Mouse (Mus musculus) limb, embryonic 13.5 days (tissue): ENCODE measurements around the gene Il4ra. TPM values are rescaled to one million over a fixed set of nuclear protein-coding genes. Genes with fewer than 3 reads are reported as not detected.

Source experiments
- ATAC-seq: fragments of 200-750 bp; cut with Nextera tagmentation; 2 replicates; pipeline ENCODE4 v1.8.0; 2017; ENCODE audit warnings: low read depth, moderate number of reproducible peaks, moderate TSS enrichment; ENCODE audit not compliant: low FRiP score
- H3K27ac ChIP-seq: fragments of 300-500 bp; sonication (generic); 2 replicates; pipeline ENCODE4 v1.5.1; 2015; ENCODE audit warnings: inconsistent platforms, mild to moderate bottlenecking, moderate library complexity
- H3K27me3 ChIP-seq: fragments of 300-500 bp; sonication (generic); 2 replicates; pipeline ENCODE4 v1.6.1; 2015; ENCODE audit warnings: mild to moderate bottlenecking, inconsistent platforms
- H3K36me3 ChIP-seq: fragments of 300-500 bp; sonication (generic); 2 replicates; pipeline ENCODE4 v1.6.1; 2015; ENCODE audit warnings: inconsistent platforms, mild to moderate bottlenecking, moderate library complexity
- H3K4me1 ChIP-seq: fragments of 300-500 bp; sonication (generic); 2 replicates; pipeline ENCODE4 v1.6.1; 2015; ENCODE audit warnings: inconsistent platforms
- H3K4me2 ChIP-seq: fragments of 300-500 bp; sonication (generic); replicated peaks from 2 replicates; pipeline ENCODE4 v1.6.1; 2015; ENCODE audit warnings: inconsistent platforms, mild to moderate bottlenecking, moderate library complexity
- H3K4me3 ChIP-seq: fragments of 300-500 bp; sonication (generic); 2 replicates; pipeline ENCODE4 v1.5.1; 2015; ENCODE audit warnings: moderate library complexity, mild to moderate bottlenecking, inconsistent platforms
- H3K9ac ChIP-seq: fragments of 300-500 bp; sonication (generic); 2 replicates; pipeline ENCODE4 v1.6.1; 2015; ENCODE audit warnings: mild to moderate bottlenecking, inconsistent platforms
- H3K9me3 ChIP-seq: fragments of 300-500 bp; sonication (generic); 2 replicates; pipeline ENCODE4 v1.6.1; 2016; ENCODE audit warnings: inconsistent platforms
- WGBS: fragments of 180-500 bp; shearing (Covaris S2); methylation state at CpG from one replicate; pipeline ENCODE4 v1.1.7; 2015; 5-methylcytosine and 5-hydroxymethylcytosine counted together
- polyA plus RNA-seq: library from polyadenylated mRNA; unstranded; fragments of >200 nt; fragmentation: Nextera tagmentation; extraction: Ambion mirVana; gene quantifications from 2 replicates; pipeline ENCODE4 v1.2.1, GENCODE M21; 2015

The Il4ra gene
- polyA plus RNA-seq, 1 experiment from 2014 or later, result 6.0 TPM

DNA sequence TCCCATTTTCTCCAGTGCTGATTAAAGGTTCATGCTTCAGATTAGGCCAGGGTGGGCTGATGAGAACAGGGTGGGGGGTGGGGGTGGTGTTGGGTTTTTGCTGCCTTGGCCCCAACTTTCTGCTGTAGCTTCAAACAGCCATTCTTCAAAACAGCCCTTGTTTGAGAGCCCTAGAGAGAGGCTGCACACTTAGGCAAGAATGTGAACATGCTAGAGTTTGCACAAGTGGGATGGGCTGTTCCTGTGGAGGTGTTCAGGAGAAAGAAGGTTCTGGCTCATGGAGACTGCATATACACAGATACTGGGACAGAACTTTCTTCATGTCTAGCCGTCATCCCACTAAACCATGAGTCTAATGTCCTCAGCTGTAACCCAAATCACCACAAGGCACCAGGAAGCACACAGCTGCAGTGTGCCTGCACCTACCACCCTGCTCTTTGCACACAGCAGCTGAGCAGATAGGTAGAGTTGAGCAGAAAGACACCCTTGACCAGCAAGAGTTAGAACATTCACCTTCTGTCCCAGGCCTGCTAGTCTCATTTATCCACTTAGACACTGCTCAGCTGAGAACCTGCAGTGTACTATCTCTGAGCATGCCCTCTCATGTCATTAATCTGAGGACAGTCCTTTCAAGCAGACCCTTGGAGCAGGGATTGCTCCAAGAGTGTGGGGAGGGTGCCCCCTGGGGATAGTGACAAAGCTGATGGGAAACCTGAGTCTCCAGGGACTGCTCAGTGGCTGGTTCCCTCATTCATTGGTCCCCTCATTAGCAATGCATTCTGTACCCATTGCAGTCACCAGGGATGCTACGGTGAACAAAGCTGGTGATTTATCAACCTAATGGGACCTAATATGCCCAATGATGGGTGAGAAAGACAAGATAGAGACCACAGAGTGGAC, 54.6 kb downstream of the Il4ra start:
- WGBS, result 80% methylated on average over 2 of the region's 2 CpGs
- no peak overlapping the region for H3K4me2 ChIP-seq
- H3K36me3 ChIP-seq, result no peaks in the 10 kb centered on the region
- H3K27me3 ChIP-seq, result no peaks in the 10 kb centered on the region
- no peak overlapping the region for H3K9ac ChIP-seq
- no peak overlapping the region for H3K4me3 ChIP-seq
- no peaks in the 10 kb centered on the region for H3K9me3 ChIP-seq
- no peaks in the 10 kb centered on the region for H3K4me1 ChIP-seq
- no peak for ATAC-seq
- no peak overlapping the region for H3K27ac ChIP-seq

DNA sequence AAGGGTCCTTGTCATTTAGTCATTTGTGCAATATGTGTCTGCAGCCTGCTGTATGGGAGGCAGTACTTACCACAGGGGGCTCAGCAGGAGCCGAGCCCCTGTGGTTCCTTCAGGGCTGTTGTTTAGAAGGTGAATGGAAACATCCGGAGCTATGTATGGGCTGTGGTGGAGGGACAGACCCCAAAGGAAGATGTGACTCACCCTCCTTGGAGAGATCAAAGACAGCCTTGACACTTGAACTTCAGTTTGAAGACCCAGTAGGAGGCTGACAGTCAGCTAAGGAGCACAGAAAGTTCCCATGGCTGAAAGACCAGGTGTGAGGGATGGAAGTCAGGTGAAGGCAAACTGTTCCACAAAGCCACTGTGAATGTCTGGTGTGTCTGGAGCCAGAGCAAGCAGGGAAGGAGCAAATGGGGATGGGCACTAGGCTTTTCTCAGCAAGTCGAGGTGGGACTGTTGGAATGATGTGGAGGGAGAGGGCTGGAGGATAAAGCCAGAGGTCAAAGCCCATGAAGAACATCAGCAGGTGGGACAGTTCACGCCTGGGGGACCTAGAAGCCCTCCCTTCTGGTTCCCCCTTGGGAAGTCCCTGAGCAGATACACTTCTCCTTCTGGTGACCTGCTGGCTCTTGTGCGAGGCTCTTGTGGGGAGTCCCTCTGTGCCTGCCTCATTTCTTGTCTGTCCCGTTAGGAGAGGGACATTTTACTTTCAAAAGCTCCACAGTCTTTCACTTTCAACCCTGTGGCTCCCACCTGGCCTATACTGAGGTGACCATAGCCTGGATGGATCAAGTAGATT, 55.7 kb downstream of the Il4ra start:
- Histone ChIP-seq H3K9ac (no peak overlapping the region), H3K36me3 (no peaks in the 10 kb centered on the region), H3K4me1 (no peaks in the 10 kb centered on the region), H3K9me3 (no peaks in the 10 kb centered on the region), H3K4me3 (no peak overlapping the region), H3K27ac (no peak overlapping the region), H3K27me3 (no peaks in the 10 kb centered on the region), H3K4me2 (no peak overlapping the region)
- ATAC-seq, result no peak
- 55% methylated on average over 6 of the region's 6 CpGs for WGBS

DNA sequence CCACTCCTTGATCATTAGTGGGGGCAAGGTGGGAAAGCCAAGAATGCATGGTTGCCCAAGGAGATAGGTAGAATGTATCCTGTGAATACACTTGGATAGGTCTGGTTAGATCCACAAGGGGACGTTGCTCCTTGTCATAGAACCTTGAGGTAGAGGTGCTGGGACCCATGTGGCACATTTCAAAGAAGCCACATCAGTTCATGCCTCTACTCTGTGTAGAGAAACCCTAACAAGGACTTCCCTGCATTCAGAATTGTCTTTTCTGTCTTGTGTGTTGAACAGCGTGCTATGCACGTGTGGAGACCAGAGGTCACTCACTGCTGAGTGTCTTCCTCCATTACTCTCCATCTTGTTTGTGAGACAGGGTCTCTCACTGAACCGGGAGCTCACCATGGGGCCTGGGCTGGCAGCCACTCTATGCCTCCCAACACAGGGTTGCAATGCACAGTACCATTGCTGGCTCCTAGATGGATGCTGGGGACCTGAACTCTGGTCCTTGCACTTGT, 56.3 kb downstream of the Il4ra start:
- Histone ChIP-seq H3K9me3 (no peaks in the 10 kb centered on the region), H3K4me1 (no peaks in the 10 kb centered on the region), H3K4me3 (no peak overlapping the region), H3K27me3 (no peaks in the 10 kb centered on the region), H3K9ac (no peak overlapping the region), H3K4me2 (no peak overlapping the region), H3K27ac (no peak overlapping the region), H3K36me3 (no peaks in the 10 kb centered on the region)
- no peak for ATAC-seq
- WGBS, result 87% methylated on average over 4 of the region's 4 CpGs

DNA sequence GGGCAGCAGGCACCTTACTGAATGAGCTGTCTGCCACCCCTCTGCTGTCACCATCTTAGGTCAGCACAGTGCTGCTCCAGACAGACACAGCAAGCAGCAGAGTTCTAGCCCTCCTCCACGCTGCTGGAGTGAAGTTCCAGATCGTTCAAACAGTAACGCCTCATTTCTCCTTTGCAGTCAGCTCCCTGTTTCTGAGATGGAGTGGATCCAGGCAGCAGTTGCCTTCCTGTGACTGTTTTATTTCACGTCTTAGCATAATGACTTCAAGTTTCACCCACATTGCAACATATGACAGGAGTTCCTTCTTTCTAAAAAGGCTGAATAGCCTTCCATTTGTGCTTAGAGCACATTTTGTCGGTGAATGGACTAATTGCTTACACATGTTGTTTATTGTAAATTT, 61.7 kb downstream of the Il4ra start:
- no peak for ATAC-seq
- H3K36me3 ChIP-seq, result no peaks in the 10 kb centered on the region
- H3K9ac ChIP-seq, result no peak overlapping the region
- H3K27ac ChIP-seq, result no peak overlapping the region
- WGBS, result 64% methylated on average over 5 of the region's 5 CpGs
- no peaks in the 10 kb centered on the region for H3K9me3 ChIP-seq
- no peak overlapping the region for H3K4me3 ChIP-seq
- no peaks in the 10 kb centered on the region for H3K27me3 ChIP-seq
- H3K4me1 ChIP-seq, result no peaks in the 10 kb centered on the region
- no peak overlapping the region for H3K4me2 ChIP-seq

DNA sequence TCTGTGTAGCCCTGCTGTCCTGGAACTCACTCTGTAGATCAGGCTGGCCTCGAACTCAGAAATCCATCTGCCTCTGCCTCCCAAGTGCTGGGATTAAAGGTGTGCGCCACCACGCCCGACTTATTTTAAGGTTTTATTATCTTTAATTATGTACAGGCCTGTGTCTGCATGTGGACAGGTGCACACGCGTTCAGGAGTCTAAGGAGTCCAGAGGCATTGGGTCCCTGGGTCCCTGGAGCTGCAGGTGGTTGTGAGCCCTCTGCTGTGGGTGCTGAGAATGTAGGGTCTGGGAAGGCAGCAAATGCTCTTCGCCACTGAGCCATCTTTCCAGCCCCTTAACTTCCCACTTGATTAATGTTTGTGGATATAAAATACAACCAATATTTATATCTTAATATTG, 63.5 kb downstream of the Il4ra start:
- Histone ChIP-seq H3K4me2 (no peak overlapping the region), H3K9me3 (no peaks in the 10 kb centered on the region), H3K27ac (no peak overlapping the region), H3K4me3 (no peak overlapping the region), H3K27me3 (no peaks in the 10 kb centered on the region), H3K9ac (no peak overlapping the region), H3K4me1 (no peaks in the 10 kb centered on the region), H3K36me3 (no peaks in the 10 kb centered on the region)
- 83% methylated on average over 7 of the region's 7 CpGs for WGBS
- no peak for ATAC-seq

DNA sequence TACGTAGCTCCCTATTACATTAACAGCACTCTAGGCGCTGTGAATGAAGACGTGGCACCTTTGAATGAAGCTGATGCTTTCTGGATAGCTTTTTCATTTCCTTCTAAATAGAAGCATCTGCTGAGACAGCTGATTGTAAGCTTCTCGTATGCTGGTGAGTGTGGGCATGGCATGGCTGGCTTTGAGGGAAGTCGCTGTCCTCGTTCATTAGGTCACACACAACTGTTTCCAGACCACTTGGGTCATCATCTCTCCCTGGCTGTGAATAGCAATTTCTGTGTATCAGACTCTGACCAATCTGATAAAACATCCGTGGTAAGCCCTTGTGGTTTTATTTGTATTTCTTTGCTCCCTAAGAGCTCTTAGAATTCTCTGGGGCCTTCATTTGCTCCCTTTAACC, 66.1 kb downstream of the Il4ra start:
- no peaks in the 10 kb centered on the region for H3K9me3 ChIP-seq
- H3K4me3 ChIP-seq, result no peak overlapping the region
- no peaks in the 10 kb centered on the region for H3K4me1 ChIP-seq
- H3K27me3 ChIP-seq, result no peaks in the 10 kb centered on the region
- no peak overlapping the region for H3K4me2 ChIP-seq
- 76% methylated on average over 7 of the region's 7 CpGs for WGBS
- no peak overlapping the region for H3K9ac ChIP-seq
- H3K27ac ChIP-seq, result no peak overlapping the region
- no peak for ATAC-seq
- no peaks in the 10 kb centered on the region for H3K36me3 ChIP-seq

DNA sequence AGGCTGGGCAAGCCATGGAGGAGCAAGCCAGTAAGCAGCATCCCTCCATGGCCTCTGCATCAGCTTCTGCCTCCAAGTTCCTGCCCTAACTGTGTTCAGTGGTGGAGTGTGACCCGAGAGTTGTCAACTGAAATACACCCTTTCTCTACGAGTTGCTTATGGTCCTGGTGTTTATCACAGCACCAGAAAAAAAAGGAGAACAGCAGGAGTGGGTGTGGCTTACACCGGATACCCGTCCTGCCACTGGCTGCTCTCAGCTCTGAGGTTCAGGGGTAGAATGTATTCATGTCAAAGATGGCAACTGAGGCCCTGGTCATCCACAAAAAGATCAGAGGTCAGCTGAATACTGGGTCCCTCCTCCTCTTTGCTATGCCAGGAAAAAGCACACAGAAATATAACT, 68.2 kb downstream of the Il4ra start:
- Histone ChIP-seq H3K4me2 (no peak overlapping the region), H3K9ac (no peak overlapping the region), H3K27me3 (no peaks in the 10 kb centered on the region), H3K4me1 (no peaks in the 10 kb centered on the region), H3K9me3 (no peaks in the 10 kb centered on the region), H3K4me3 (no peak overlapping the region), H3K27ac (no peak overlapping the region), H3K36me3 (no peaks in the 10 kb centered on the region)
- WGBS, result 74% methylated on average over 4 of the region's 4 CpGs
- no peak for ATAC-seq

DNA sequence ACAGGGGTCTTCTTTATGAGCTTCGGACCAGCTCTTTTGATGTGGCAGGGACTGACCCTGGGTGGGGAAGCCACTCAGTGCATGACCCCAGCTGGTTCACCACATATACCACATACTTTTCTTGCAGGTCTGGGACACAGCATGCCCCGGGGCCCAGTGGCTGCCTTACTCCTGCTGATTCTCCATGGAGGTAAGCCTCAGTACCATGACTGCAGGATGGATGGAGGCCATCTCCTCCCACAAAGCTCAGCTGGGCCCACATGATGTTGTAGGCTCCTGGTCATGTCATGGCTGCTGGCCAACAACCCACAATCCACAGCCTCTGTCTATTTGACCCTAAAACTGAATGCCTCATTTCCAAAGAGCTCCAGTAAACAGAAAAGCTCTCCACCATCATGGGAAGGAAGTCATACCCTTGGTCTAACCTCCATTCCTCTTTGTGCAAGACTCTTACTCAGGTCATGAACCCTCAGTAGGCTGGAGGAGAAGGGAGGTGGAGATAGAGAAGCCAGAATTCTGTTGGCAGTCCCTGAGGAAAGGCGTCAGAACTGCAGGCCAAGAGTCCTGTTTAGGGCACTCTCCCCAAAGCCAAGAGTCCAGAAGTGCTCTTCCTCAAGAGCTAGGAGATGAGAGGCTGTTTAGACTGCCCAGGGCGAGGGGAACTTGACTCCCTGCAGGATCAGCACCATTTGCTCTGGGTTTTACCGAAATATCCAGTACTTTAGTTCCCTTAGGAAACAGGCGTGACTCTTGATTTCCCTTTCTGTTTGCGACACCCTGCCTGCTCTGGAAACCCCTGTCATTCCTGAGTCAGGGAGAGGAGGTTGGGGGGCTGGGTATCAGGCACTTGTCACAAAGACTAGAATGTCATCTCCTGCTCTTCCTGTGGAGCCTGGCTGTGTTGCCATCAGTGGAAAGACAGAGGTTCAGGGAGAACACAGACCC, 71.1 kb downstream of the Il4ra start:
- no peak overlapping the region for H3K27ac ChIP-seq
- H3K4me2 ChIP-seq, result no peak overlapping the region
- no peak overlapping the region for H3K4me3 ChIP-seq
- no peaks in the 10 kb centered on the region for H3K27me3 ChIP-seq
- no peaks in the 10 kb centered on the region for H3K4me1 ChIP-seq
- 64% methylated on average over 7 of the region's 7 CpGs for WGBS
- no peak for ATAC-seq
- H3K36me3 ChIP-seq, result no peaks in the 10 kb centered on the region
- no peaks in the 10 kb centered on the region for H3K9me3 ChIP-seq
- no peak overlapping the region for H3K9ac ChIP-seq

DNA sequence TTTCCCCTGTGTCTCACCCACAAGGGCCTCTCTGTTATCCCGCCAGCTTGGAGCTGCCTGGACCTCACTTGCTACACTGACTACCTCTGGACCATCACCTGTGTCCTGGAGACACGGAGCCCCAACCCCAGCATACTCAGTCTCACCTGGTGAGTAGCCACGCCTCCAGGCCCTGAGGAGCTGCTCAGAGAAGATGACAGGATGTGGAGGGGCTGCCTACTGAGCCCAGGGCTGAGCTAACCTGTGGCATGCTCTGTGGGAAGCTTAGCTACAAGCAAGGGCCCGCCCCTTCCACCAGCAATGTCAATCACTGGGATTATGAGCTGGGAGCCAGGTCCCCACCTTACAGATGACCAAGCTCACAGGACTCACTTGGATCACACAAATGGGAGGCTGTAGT, 73.3 kb downstream of the Il4ra start:
- no peak overlapping the region for H3K4me3 ChIP-seq
- WGBS, result 66% methylated on average over 4 of the region's 4 CpGs
- ATAC-seq, result no peak
- H3K36me3 ChIP-seq, result no peaks in the 10 kb centered on the region
- no peak overlapping the region for H3K27ac ChIP-seq
- H3K4me2 ChIP-seq, result no peak overlapping the region
- H3K9me3 ChIP-seq, result no peaks in the 10 kb centered on the region
- no peak overlapping the region for H3K9ac ChIP-seq
- no peaks in the 10 kb centered on the region for H3K27me3 ChIP-seq
- no peaks in the 10 kb centered on the region for H3K4me1 ChIP-seq

DNA sequence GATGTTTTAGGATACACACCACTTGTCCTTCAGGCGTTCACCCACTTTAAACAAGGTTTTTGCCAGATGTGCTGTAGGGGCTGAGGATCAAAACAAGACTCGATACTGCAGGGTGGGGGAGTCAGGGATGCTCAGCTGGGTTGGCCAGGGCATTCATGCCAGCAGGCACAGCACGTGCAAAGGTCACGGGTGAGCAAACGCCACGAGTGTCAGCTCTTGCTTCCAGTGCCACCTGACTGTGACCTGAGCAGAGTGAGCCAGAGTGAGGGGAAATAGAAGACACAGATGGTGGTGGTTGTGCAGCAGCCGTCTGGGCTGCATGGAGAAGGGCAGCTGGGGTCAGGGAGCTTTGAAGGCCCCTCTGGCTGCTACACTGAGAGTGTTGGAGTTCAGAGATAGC, 73.9 kb downstream of the Il4ra start:
- Histone ChIP-seq H3K4me1 (no peaks in the 10 kb centered on the region), H3K9me3 (no peaks in the 10 kb centered on the region), H3K27me3 (no peaks in the 10 kb centered on the region), H3K27ac (no peak overlapping the region), H3K9ac (no peak overlapping the region), H3K4me2 (no peak overlapping the region), H3K36me3 (no peaks in the 10 kb centered on the region), H3K4me3 (no peak overlapping the region)
- no peak for ATAC-seq
- WGBS, result 57% methylated on average over 7 of the region's 7 CpGs
